Mouse (Mus musculus) macrophage (primary cell): ENCODE measurements around the gene Kcnj15. TPM values are rescaled to one million over a fixed set of nuclear protein-coding genes. Genes with fewer than 3 reads are reported as not detected.

Source experiments
- H3K27ac ChIP-seq: fragments of 350-480 bp; formaldehyde crosslinking; 2 replicates; pipeline ENCODE4 v1.9.0; 2021
- H3K36me3 ChIP-seq: fragments of 350-480 bp; formaldehyde crosslinking; 2 replicates; pipeline ENCODE4 v1.9.0; 2021; ENCODE audit errors: inconsistent target
- H3K4me3 ChIP-seq: fragments of 350-480 bp; formaldehyde crosslinking; 2 replicates; pipeline ENCODE4 v1.9.0; 2021; ENCODE audit errors: inconsistent target
- H3K79me2 ChIP-seq: fragments of 350-480 bp; formaldehyde crosslinking; 2 replicates; pipeline ENCODE4 v1.9.0; 2021; ENCODE audit errors: inconsistent target
- WGBS: methylation state at CpG from one replicate; pipeline ENCODE4 v1.1.7; 2026; ENCODE audit warnings: inconsistent platforms; ENCODE audit not compliant: missing documents; 5-methylcytosine and 5-hydroxymethylcytosine counted together
- polyA plus RNA-seq: library from polyadenylated mRNA; stranded (reverse); fragments of 250-400 nt; gene quantifications from 3 replicates; pipeline ENCODE4 v1.2.4, GENCODE M21; 2018; ENCODE audit warnings: inconsistent platforms

The Kcnj15 gene
- polyA plus RNA-seq, 1 experiment from 2014 or later, result not detected

GRCm38 (mm10) chr16:95234891-95235548 lies 22.3 kb upstream of the Kcnj15 start:
- Histone ChIP-seq H3K27ac (no peak overlapping the region), H3K4me3 (no peak overlapping the region)
- WGBS, result 75% methylated on average over 2 of the region's 2 CpGs

GRCm38 (mm10) chr16:95239209-95239925 lies 18.0 kb upstream of the Kcnj15 start:
- no peaks in the 10 kb centered on the region for H3K79me2 ChIP-seq
- H3K4me3 ChIP-seq, result no peak overlapping the region
- no peak overlapping the region for H3K27ac ChIP-seq
- WGBS, result 53% methylated on average over 7 of the region's 7 CpGs
- no peaks in the 10 kb centered on the region for H3K36me3 ChIP-seq

More at GRCm38 (mm10) chr16:95234891-95235548, 22.3 kb upstream of the Kcnj15 start:
- Histone ChIP-seq H3K36me3 (no peaks in the 10 kb centered on the region), H3K79me2 (no peaks in the 10 kb centered on the region)

GRCm38 (mm10) chr16:95240688-95241087 lies 16.7 kb upstream of the Kcnj15 start:
- Histone ChIP-seq H3K27ac (no peak overlapping the region), H3K36me3 (no peaks in the 10 kb centered on the region), H3K79me2 (no peaks in the 10 kb centered on the region), H3K4me3 (no peak overlapping the region)
- WGBS, result 72% methylated on average over 4 of the region's 5 CpGs

GRCm38 (mm10) chr16:95241581-95241980 lies 15.8 kb upstream of the Kcnj15 start:
- no peak overlapping the region for H3K27ac ChIP-seq
- no peaks in the 10 kb centered on the region for H3K36me3 ChIP-seq
- WGBS, result 30% methylated on average over 4 of the region's 4 CpGs
- no peak overlapping the region for H3K4me3 ChIP-seq
- H3K79me2 ChIP-seq, result no peaks in the 10 kb centered on the region

- 46% methylated on average over 4 of the region's 4 CpGs for WGBS
- no peak overlapping the region for H3K27ac ChIP-seq
- H3K79me2 ChIP-seq, result no peaks in the 10 kb centered on the region
- no peaks in the 10 kb centered on the region for H3K36me3 ChIP-seq
- H3K4me3 ChIP-seq, result no peak overlapping the region
These were observed 15.2 kb upstream of the Kcnj15 start for GRCm38 (mm10) chr16:95242114-95242513.

- H3K36me3 ChIP-seq, result no peaks in the 10 kb centered on the region
- 100% methylated on average over 1 of the region's 1 CpGs for WGBS
- no peaks in the 10 kb centered on the region for H3K79me2 ChIP-seq
- no peak overlapping the region for H3K27ac ChIP-seq
- H3K4me3 ChIP-seq, result no peak overlapping the region
These were observed 14.0 kb upstream of the Kcnj15 start for GRCm38 (mm10) chr16:95243401-95243800.

- Histone ChIP-seq H3K27ac (no peak overlapping the region), H3K79me2 (no peaks in the 10 kb centered on the region), H3K36me3 (no peaks in the 10 kb centered on the region), H3K4me3 (no peak overlapping the region)
- WGBS, result 90% methylated on average over 12 of the region's 12 CpGs
These were observed 12.6 kb upstream of the Kcnj15 start for GRCm38 (mm10) chr16:95244626-95245303.

GRCm38 (mm10) chr16:95245499-95245898 lies 11.9 kb upstream of the Kcnj15 start:
- Histone ChIP-seq H3K79me2 (no peaks in the 10 kb centered on the region), H3K4me3 (no peak overlapping the region), H3K27ac (no peak overlapping the region), H3K36me3 (no peaks in the 10 kb centered on the region)
- 56% methylated on average over 3 of the region's 3 CpGs for WGBS

- H3K4me3 ChIP-seq, result no peak overlapping the region
These were observed 8.7 kb upstream of the Kcnj15 start for GRCm38 (mm10) chr16:95248646-95249045.

GRCm38 (mm10) chr16:95256648-95257047 lies 710 bp upstream of the Kcnj15 start:
- Histone ChIP-seq H3K27ac (no peak overlapping the region), H3K36me3 (no peaks in the 10 kb centered on the region), H3K4me3 (no peak overlapping the region), H3K79me2 (no peaks in the 10 kb centered on the region)
- 72% methylated on average over 2 of the region's 2 CpGs for WGBS

More at GRCm38 (mm10) chr16:95248646-95249045, 8.7 kb upstream of the Kcnj15 start:
- no peaks in the 10 kb centered on the region for H3K79me2 ChIP-seq
- WGBS, result 92% methylated on average over 5 of the region's 5 CpGs
- no peak overlapping the region for H3K27ac ChIP-seq
- no peaks in the 10 kb centered on the region for H3K36me3 ChIP-seq

GRCm38 (mm10) chr16:95258100-95258499 lies 742 bp downstream of the Kcnj15 start:
- WGBS, result 60% methylated on average over 4 of the region's 4 CpGs
- Histone ChIP-seq H3K27ac (no peak overlapping the region), H3K36me3 (no peaks in the 10 kb centered on the region), H3K4me3 (no peak overlapping the region), H3K79me2 (no peaks in the 10 kb centered on the region)

GRCm38 (mm10) chr16:95259505-95259904 lies 2.1 kb downstream of the Kcnj15 start:
- no peaks in the 10 kb centered on the region for H3K36me3 ChIP-seq
- 63% methylated on average over 4 of the region's 4 CpGs for WGBS
- H3K27ac ChIP-seq, result no peak overlapping the region
- no peaks in the 10 kb centered on the region for H3K79me2 ChIP-seq
- no peak overlapping the region for H3K4me3 ChIP-seq

- Histone ChIP-seq H3K4me3 (no peak overlapping the region), H3K79me2 (no peaks in the 10 kb centered on the region), H3K27ac (no peak overlapping the region), H3K36me3 (no peaks in the 10 kb centered on the region)
- WGBS, result 65% methylated on average over 5 of the region's 5 CpGs
These were observed 3.3 kb downstream of the Kcnj15 start for GRCm38 (mm10) chr16:95260693-95261092.

- 83% methylated on average over 4 of the region's 4 CpGs for WGBS
- no peak overlapping the region for H3K4me3 ChIP-seq
These were observed 4.4 kb downstream of the Kcnj15 start for GRCm38 (mm10) chr16:95261807-95262206.

More at GRCm38 (mm10) chr16:95261807-95262206, 4.4 kb downstream of the Kcnj15 start:
- Histone ChIP-seq H3K27ac (no peak overlapping the region), H3K79me2 (no peaks in the 10 kb centered on the region), H3K36me3 (no peaks in the 10 kb centered on the region)
